ENCODE assay signal across 8 mouse cellular contexts in genomic region chr16:23981925-23982851, GRCm38 (mm10). TPM values are rescaled to one million over a fixed set of nuclear protein-coding genes. Genes with fewer than 3 reads are reported as not detected.
DNase-seq lines count a peak whose midpoint lies in the region; ATAC-seq and TF ChIP-seq lines count a peak whose summit lies in the region.

No protein-coding gene starts in this region.

- peak; percentile 80 for TF ChIP-seq CTCF in brain, embryonic 14.5 days (IDR thresholded peaks at IDR 0.05; ENCODE audit: borderline replicate concordance, extremely low read depth, insufficient read depth, insufficient read length)

- peak overlapping the region; percentile 99 for H3K4me2 ChIP-seq in heart, embryonic 13.5 days
- peak overlapping the region; percentile 99 for H3K4me2 ChIP-seq in kidney, embryonic 16.5 days (replicated peaks; ENCODE audit: low read depth, low read length)
- H3K4me2 ChIP-seq in liver, embryonic 12.5 days, result peak overlapping the region; percentile 76
- peak overlapping the region; percentile 99 for H3K4me2 ChIP-seq in stomach, embryonic 16.5 days (ENCODE audit: low read depth, low read length)

- peak overlapping the region; percentile 67 for H3K27ac ChIP-seq in heart, embryonic 13.5 days (replicated peaks)
- no peak overlapping the region for H3K27ac ChIP-seq in kidney, embryonic 16.5 days (ENCODE audit: low read length)
- H3K27ac ChIP-seq in liver, embryonic 12.5 days, result no peak overlapping the region
- H3K27ac ChIP-seq in stomach, embryonic 16.5 days (ENCODE audit: low read length), result peak overlapping the region; percentile 78

- peaks cover 83% of the 10 kb centered on the region for H3K27me3 ChIP-seq in erythroblast, embryonic 14.5 days (ENCODE audit: control insufficient read depth)
- peaks cover 21% of the 10 kb centered on the region for H3K27me3 ChIP-seq in heart, embryonic 13.5 days (replicated peaks)
- peaks cover 18% of the 10 kb centered on the region for H3K27me3 ChIP-seq in kidney, embryonic 16.5 days (ENCODE audit: insufficient read depth, low read length)
- peaks cover 83% of the 10 kb centered on the region for H3K27me3 ChIP-seq in liver, embryonic 12.5 days (replicated peaks)
- H3K27me3 ChIP-seq in stomach, embryonic 16.5 days (ENCODE audit: control insufficient read depth, insufficient read depth, low read length), result 0 out of 2 replicates have a peak, but pooled peaks cover 3% of the 10 kb centered on the region

- DNase-seq in A20 (ENCODE audit: low read depth, low spot score), result peak; percentile 31
- DNase-seq in brain, embryonic 14.5 days (ENCODE audit: low read depth), result peak; percentile 91
- DNase-seq in naive thymus-derived CD4-positive, alpha-beta T cell, adult 2 months (ENCODE audit: low read depth), result peak; percentile 86

- 3% methylated on average over 28 of the region's 28 CpGs for WGBS in heart, embryonic 13.5 days
- WGBS in kidney, embryonic 16.5 days, result 3% methylated on average over 28 of the region's 28 CpGs
- 2% methylated on average over 28 of the region's 28 CpGs for WGBS in liver, embryonic 12.5 days (ENCODE audit: insufficient replicate concordance)
- WGBS in stomach, embryonic 16.5 days, result 6% methylated on average over 28 of the region's 28 CpGs

- peak overlapping the region; percentile 82 for H3K9ac ChIP-seq in heart, embryonic 13.5 days
- peak overlapping the region; percentile 69; the same call in 1 of the 2 replicates for H3K9ac ChIP-seq in kidney, embryonic 16.5 days (replicated peaks; ENCODE audit: low read length)
- H3K9ac ChIP-seq in liver, embryonic 12.5 days, result no peak overlapping the region
- peak overlapping the region; percentile 57 for H3K9ac ChIP-seq in stomach, embryonic 16.5 days (ENCODE audit: low read length)

- peak; percentile 53; the same call in 1 of the 2 replicates for ATAC-seq in heart, embryonic 13.5 days (ENCODE audit: extremely low read depth, insufficient number of reproducible peaks, low FRiP score, low TSS enrichment)
- peak; percentile 72 for ATAC-seq in kidney, embryonic 16.5 days (ENCODE audit: low FRiP score, low TSS enrichment)
- peak; percentile 56 for ATAC-seq in liver, embryonic 12.5 days
- peak; percentile 78 for ATAC-seq in stomach, embryonic 16.5 days (ENCODE audit: insufficient read depth, low FRiP score)

- TF ChIP-seq POLR2A in brain, embryonic 14.5 days (IDR thresholded peaks at IDR 0.05; ENCODE audit: borderline replicate concordance, extremely low read depth, insufficient read depth, insufficient read length, poor library complexity, severe bottlenecking), result no peak

- no peaks in the 10 kb centered on the region for H3K36me3 ChIP-seq in erythroblast, embryonic 14.5 days (ENCODE audit: control insufficient read depth)
- no peaks in the 10 kb centered on the region for H3K36me3 ChIP-seq in heart, embryonic 13.5 days
- H3K36me3 ChIP-seq in kidney, embryonic 16.5 days (ENCODE audit: insufficient read depth, low read length), result no peaks in the 10 kb centered on the region
- no peaks in the 10 kb centered on the region for H3K36me3 ChIP-seq in liver, embryonic 12.5 days
- no peaks in the 10 kb centered on the region for H3K36me3 ChIP-seq in stomach, embryonic 16.5 days (ENCODE audit: control insufficient read depth, insufficient read depth, low read length)

- H3K4me1 ChIP-seq in erythroblast, embryonic 14.5 days (ENCODE audit: control insufficient read depth), result peaks cover 5% of the 10 kb centered on the region; the same call in 1 of the 2 replicates
- peaks cover 59% of the 10 kb centered on the region for H3K4me1 ChIP-seq in heart, embryonic 13.5 days
- peaks cover 54% of the 10 kb centered on the region for H3K4me1 ChIP-seq in kidney, embryonic 16.5 days (ENCODE audit: insufficient read depth, low read length)
- H3K4me1 ChIP-seq in liver, embryonic 12.5 days, result peaks cover 43% of the 10 kb centered on the region
- H3K4me1 ChIP-seq in stomach, embryonic 16.5 days (ENCODE audit: control insufficient read depth, insufficient read depth, low read length), result peaks cover 26% of the 10 kb centered on the region

- H3K9me3 ChIP-seq in erythroblast, embryonic 14.5 days (ENCODE audit: control insufficient read depth, low read length), result peaks cover 3% of the 10 kb centered on the region; the same call in 1 of the 2 replicates
- no peaks in the 10 kb centered on the region for H3K9me3 ChIP-seq in heart, embryonic 13.5 days
- no peaks in the 10 kb centered on the region for H3K9me3 ChIP-seq in kidney, embryonic 16.5 days (ENCODE audit: low read length)
- no peaks in the 10 kb centered on the region for H3K9me3 ChIP-seq in liver, embryonic 12.5 days (replicated peaks)
- H3K9me3 ChIP-seq in stomach, embryonic 16.5 days (replicated peaks; ENCODE audit: control insufficient read depth, low read length), result no peaks in the 10 kb centered on the region

- peak overlapping the region; percentile 43 for H3K4me3 ChIP-seq in erythroblast, embryonic 14.5 days (replicated peaks)
- H3K4me3 ChIP-seq in heart, embryonic 13.5 days, result peak overlapping the region; percentile 85
- H3K4me3 ChIP-seq in kidney, embryonic 16.5 days (ENCODE audit: low read length), result peak overlapping the region; percentile 52
- peak overlapping the region; percentile 51 for H3K4me3 ChIP-seq in liver, embryonic 12.5 days
- peak overlapping the region; percentile 43 for H3K4me3 ChIP-seq in stomach, embryonic 16.5 days (replicated peaks; ENCODE audit: low read length)

RNA-seq across cellular contexts. Expression of gene Gm37419, which starts 6.1 kb away (rescaled TPM):
- polyA plus RNA-seq in brain, embryonic 14.5 days (2012; rRNA removed), result not detected in 2 replicates
- not detected in 2 replicates for polyA plus RNA-seq in erythroblast, embryonic 14.5 days (2012)
- polyA plus RNA-seq in heart, embryonic 13.5 days (2015; fragmentation: Nextera tagmentation; extraction: Ambion mirVana), result not detected in 2 replicates
- not detected in 2 replicates for polyA plus RNA-seq in kidney, embryonic 16.5 days (2015; fragmentation: Nextera tagmentation; extraction: Ambion mirVana)
- not detected in 2 replicates for polyA plus RNA-seq in liver, embryonic 12.5 days (2016; fragmentation: Nextera tagmentation; extraction: Ambion mirVana)
- polyA plus RNA-seq in stomach, embryonic 16.5 days (2015; fragmentation: Nextera tagmentation; extraction: Ambion mirVana), result not detected in 2 replicates

RNA-seq across cellular contexts. Expression of gene Bcl6, which starts 6.5 kb away (rescaled TPM):
- polyA plus RNA-seq in brain, embryonic 14.5 days (2012; rRNA removed), result 3.5 and 5.5 TPM in 2 replicates
- polyA plus RNA-seq in erythroblast, embryonic 14.5 days (2012), result 0.02 and 0.04 TPM in 2 replicates
- polyA plus RNA-seq in heart, embryonic 13.5 days (2015; fragmentation: Nextera tagmentation; extraction: Ambion mirVana), result 0.24 and 0.29 TPM in 2 replicates
- polyA plus RNA-seq in kidney, embryonic 16.5 days (2015; fragmentation: Nextera tagmentation; extraction: Ambion mirVana), result 0.84 and 0.94 TPM in 2 replicates
- 0.12 and 0.19 TPM in 2 replicates for polyA plus RNA-seq in liver, embryonic 12.5 days (2016; fragmentation: Nextera tagmentation; extraction: Ambion mirVana)
- 1.3 and 1.5 TPM in 2 replicates for polyA plus RNA-seq in stomach, embryonic 16.5 days (2015; fragmentation: Nextera tagmentation; extraction: Ambion mirVana)

RNA-seq across cellular contexts. Expression of gene Rtp2, which starts 50.0 kb away (rescaled TPM):
- polyA plus RNA-seq in brain, embryonic 14.5 days (2012; rRNA removed), result 0.04 and 0.07 TPM in 2 replicates
- polyA plus RNA-seq in erythroblast, embryonic 14.5 days (2012), result not detected in 2 replicates
- polyA plus RNA-seq in heart, embryonic 13.5 days (2015; fragmentation: Nextera tagmentation; extraction: Ambion mirVana), result not detected in 2 replicates
- not detected in 2 replicates for polyA plus RNA-seq in kidney, embryonic 16.5 days (2015; fragmentation: Nextera tagmentation; extraction: Ambion mirVana)
- polyA plus RNA-seq in liver, embryonic 12.5 days (2016; fragmentation: Nextera tagmentation; extraction: Ambion mirVana), result not detected in 2 replicates
- polyA plus RNA-seq in stomach, embryonic 16.5 days (2015; fragmentation: Nextera tagmentation; extraction: Ambion mirVana), result not detected in 2 replicates

Comparison
In these comparisons a context has a peak if more than half of its experiments do, and no peak if none do; other contexts are left out.
1. DNase-seq: peak in every context shown above with its lines; median percentile 91 in brain, embryonic 14.5 days; 86 in naive thymus-derived CD4-positive, alpha-beta T cell, adult 2 months; 31 in A20.
2. H3K27ac ChIP-seq: peak in heart, embryonic 13.5 days (single experiment) and stomach, embryonic 16.5 days (single experiment); none in kidney, embryonic 16.5 days (single experiment) and liver, embryonic 12.5 days (single experiment).
3. Peak in every context shown above with its lines, with median percentiles within 50 percentile points of each other: H3K4me3 ChIP-seq, ATAC-seq and H3K4me2 ChIP-seq.